Mouse (Mus musculus) layer of hippocampus, adult 9-11 months (tissue): ENCODE results near the gene Etfbkmt.
"Not testable (repeated sequence)": the region's sequence is repeated elsewhere in the genome, so short reads cannot be mapped to it uniquely, and the experiment has no call there.

Source experiments
- DNase-seq: peaks from one replicate; pipeline ENCODE4 v3.0.0; 2022

Gene Etfbkmt

DNA sequence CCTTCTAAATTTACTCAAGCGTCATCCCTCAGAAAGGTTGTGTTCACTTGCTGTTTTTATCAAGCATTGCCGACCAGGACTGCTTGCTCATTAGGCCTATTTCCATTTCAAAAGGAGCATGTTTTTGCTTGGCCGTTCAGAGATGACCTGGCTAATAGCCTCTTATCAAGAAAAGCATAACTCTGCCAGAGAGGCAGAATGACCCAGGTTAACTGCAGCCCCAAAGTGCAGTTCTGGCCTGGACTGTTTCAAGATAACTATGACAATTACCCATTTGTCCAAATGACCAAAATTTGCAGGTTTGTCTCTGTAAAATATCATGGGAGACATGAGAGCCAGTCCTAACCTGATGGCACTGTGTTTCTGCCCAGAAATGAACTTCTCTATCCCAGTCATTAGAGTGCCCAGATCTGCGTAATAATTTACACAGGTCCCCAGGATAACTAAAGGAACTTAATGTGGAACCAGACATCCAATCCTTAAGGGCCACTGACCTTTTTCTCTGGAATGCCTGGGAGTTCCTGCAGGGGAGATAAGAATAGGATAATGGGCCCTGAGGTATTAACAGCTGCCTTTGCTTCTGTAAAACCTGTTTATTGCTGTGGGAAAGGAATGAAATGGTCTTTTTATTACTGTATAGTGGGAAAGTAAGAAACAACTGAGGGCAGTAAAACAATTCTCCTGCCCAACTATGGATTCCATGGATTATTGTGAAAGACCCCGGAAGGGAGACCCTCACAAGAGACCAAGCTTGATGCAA, 5.1 kb upstream of the Etfbkmt start:
- no peak for DNase-seq

DNA sequence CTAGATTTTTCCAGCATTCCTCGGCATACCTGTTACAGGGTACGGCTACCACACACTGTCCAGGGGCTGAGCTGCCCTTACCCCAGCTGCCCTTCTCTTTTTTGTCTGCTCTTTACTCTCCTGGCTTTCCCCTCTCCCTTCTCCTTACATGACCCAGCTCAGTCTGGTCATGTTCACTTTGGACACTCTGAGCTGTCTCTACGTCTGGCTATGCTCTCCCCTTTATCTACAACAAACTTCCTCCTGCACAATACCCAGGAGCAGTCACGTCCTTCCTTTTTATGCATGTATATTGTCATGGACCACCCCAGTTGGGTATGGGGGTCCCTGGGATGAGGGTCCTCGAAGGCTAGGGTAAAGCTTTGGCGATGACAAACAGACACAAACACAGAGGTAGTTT, 4.0 kb upstream of the Etfbkmt start:
- DNase-seq: no peak

DNA sequence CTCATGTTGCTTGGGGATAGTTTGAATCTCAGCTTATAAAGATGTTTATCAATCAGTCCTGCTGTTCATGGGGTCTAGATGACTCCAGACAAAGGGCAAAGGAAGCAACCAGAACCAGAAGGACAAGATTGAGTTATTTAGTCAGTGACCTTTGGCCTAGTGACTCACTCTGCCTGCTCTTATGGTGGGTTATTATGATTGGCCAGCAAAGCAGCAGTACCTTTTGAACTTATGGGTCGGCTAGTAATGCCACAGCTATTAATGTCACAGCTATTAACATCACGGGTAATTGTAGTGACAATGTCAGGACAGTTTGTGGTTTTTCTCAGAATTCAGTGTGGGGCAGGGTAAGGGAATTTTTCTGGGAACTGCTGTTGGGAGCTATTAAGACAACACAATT, 1.7 kb upstream of the Etfbkmt start:
- DNase-seq: no peak

DNA sequence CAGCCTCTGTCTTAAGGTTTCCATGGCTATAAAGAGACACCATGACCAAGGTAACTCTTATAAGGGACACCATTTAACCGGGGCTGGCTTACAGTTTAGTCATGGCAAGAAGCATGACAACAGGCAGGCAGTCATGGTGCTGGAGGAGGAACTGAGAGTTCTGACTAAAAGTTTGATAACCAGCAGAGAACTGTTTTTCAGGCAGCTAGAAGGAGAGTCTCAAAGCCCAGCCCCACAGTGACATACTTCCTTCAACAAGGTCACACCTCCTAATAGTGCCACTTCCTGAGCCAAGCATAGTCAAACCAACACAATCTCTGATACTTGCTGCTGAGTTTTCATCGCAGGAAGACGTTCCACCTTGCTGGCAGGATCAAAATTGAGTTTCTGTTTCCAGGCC, 638 bp upstream of the Etfbkmt start:
- DNase-seq: no peak

DNA sequence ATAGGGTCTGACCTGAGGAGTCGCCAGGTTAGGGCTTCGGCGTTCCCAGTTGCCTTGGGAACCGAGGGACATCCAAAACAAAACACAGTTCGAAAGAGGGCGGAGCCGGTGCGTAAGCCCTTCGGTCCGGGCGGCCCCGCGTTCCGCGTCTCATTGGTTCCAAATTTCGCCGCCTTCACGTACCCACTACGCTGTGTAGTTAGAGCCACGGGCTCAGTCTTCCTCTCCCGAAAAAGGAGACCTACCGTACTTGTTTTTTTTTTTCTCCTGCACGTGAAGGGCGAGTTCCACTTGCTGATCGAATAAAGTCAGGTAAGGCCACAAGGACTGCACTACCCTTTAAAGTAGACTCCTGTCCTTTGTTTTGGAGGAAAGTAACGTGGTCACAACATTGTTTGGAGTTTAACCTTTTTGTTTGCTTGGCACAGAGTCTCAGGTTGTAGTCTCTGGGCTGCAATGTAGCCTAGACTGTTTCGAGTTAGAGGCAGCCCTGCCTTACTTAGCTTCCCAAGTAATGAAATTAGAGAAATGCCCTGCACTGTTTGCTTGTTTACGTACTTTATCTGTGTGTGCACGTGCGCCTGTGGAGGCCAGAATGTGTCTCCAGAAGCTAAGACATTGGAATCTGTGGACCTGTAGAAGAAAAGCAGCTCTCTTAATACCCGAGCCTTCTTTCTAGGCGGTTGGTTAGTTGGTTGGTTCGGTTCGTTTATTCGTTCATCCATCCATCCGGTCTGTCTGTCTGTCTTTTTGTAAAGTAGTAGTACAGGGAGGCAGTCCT, 1.9 kb downstream of the Etfbkmt start:
- DNase-seq: peak; percentile 80

DNA sequence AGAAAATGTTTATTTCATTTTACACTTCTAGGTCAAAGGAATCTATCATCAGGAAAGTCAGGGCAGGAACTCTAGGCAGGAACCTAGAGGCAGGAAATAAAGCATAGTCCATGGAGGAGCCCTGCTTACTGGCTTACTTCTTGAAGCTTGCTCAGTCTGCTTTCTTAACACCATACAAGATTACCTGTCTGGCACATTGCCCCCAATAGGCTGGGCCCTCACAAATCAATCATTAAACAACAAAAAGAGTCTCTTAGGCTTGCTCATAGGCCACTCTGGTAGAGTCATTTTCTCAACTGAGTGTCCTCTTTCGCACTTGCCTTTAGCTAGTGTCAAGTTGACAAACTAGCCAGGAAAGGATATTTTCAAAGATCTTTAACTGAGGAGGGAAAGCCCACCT, 5.5 kb downstream of the Etfbkmt start:
- no peak for DNase-seq

DNA sequence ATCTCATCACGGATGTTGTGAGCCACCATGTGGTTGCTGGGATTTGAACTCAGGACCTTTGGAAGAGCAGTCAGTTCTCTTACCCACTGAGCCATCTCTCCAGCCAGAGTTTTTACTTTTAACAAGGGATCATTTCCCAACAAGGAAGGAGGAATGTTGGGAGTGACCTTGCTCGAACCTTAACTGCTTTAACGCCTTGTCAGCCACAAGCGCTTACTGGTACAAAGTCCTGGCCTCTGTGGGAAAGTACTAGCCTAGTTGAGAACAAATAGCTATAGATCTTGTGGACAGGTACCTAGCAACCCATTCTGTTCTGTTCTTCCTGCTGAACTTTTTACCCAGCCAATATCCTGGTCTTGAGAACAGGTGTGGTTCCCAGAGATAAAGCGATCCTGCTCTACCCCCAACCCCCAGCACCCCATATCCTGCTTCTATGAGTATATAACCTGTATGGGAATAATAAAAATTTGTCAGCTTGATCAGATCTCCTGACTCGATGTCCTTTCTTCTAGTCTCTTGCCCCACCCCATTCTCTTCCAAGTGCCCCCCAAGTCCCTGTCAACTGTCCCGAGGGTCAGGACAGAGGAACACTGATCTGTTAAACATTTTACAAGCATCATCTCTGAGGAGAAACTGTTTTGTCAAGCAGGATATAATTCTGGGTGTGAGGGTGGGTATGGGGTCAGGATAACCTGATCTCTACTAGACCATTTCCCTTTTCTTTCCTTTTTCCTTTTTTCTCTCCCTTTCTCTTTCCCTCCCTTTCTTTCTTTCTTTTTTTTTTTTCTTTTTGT, 9.0 kb downstream of the Etfbkmt start:
- DNase-seq: no peak

DNA sequence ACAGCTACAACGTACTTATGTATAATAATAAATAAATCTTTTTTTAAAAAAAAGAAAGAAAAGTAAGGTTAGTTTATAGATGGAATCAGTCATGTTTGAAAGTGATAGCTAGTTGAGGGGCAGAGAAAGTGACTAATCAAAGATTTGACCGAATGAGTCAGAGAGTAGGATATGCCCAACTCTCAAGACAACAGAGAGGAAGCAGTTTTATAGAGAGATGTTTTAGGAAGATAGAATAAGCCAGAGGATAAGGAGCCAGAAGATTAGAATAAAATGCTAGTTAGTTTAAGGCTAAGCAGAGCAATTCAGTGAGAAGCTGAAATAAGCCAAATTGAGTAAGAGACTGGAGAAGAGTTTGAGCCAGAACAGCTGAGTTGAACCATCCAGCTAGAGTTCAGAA, 12.5 kb downstream of the Etfbkmt start:
- no peak for DNase-seq

DNA sequence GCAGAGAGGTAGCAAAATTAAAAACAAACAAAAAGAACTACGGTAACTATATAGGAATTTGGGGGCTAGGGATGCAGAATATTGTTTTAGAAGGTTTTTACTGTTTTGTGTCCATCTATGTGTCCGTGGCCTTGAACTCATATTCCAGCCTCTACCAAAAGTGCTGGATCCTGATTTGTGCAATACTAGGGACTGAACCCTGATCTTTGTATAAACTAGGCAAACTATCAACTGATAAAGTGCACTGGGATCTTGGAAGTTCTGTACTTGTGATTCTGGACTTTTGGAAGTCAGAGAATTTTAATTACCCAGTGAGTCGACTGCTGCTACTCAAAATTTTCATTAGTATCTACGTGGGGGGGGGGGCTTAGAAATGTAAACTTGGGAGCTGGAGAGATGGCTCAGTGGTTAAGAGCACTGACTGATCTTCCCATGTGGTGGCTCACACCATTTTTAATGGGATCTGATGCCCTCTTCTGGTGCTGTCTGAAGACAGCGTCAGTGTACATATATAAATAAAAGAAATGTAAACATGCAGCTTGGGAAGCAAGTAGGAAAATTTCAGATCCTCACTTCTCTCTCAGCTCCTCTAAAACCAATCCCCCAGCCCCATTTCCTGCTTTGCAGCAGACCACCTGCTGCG, 13.9 kb downstream of the Etfbkmt start:
- no peak for DNase-seq

DNA sequence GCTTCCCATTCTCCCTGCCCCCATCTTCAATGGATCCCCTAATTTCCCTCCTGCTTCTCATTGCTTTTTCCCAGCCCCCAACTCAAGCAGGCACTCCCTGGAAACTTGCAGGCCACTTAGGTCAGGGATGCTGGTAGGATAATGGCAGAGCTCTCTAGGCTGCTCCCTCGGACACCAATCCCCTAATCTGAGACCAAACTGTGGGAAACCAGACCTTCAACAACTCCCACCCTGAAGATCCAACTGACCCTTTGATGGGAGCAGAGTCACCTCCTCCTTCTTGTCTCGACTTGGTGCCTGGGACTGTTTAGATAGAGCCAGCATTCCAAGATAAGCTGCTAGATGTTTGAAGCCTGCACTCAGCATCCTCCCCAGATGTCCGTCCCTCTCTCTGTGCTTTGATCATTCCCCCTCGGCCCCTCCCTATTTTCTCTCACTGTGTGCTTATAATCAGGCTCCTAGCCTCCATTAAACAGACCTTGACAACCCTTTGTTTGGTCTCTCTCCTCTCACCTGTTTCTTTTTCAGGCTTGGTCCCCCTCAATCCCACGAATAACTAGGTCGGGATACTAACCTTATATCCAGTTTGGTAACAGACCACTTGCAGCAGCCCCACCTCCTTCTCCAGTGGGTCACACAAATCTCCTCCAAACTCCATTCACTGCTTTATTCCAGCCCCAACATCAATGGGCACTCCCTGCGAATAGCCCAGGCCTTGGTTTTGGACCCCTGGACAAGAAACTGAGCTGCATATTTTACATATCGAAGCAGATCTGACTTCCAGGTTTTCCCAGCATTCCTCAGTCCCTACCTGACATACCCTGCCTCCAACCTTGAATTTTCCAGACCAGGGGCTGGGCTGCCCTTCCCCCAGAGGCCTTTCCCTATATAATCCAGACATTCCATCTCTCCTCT, 14.7 kb downstream of the Etfbkmt start:
- no peak for DNase-seq

DNA sequence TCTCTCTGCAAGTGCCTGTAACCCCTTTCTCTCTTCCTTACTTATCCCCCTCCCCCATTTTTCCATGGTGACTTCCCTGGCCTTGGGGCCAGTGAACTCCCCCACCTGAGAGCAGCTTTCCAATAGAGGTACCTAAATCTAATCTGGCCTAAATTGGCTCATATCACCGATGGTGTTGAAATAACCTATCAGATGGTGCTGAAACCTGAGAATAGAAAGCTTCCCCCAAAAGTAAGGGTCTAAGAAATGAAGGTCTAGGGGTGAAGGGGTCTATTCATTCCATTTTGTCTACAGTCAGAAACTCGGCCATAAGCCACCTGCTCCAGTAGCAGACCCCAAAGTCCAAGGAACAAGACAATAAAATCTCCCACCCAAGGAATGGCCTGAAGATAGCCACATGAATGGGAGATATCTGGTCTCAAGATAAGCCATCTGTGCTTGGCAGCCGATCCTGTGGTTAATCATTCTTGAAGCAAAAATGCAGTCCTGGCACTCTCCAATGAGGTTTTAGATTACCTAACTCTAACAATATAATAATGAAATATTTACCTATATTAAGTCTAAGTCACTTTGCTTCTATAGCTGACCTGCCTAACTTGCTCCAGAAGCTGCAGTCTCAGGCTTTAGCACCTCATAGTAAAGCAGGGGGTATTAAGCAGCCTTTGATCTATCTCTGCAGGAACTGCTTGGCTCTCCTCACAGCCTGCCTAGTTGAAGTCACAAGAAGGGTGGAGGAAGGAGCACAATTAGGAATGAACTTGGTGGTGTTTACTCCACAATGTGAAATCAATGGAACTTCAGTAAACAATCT, 15.6 kb downstream of the Etfbkmt start:
- no peak for DNase-seq

DNA sequence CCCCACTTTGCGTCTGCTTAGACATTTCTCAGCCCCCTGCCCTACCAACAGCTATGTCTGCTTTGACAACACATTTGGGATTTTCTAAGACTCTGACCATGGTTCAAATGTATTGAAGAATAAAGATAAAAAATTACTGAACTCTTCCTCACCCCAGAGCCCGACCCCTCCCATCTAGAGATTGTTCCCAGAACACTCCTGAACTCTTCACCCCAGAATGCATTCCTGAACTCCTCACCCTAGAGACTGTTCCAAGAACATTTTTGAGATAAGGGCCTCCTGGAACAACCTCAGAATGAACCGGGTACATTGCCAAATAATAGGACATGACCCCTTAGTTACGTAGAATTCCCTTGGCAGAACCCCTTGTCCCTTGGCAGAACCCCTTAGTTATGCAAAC, 27.4 kb downstream of the Etfbkmt start:
- not testable (repeated sequence) for DNase-seq

DNA sequence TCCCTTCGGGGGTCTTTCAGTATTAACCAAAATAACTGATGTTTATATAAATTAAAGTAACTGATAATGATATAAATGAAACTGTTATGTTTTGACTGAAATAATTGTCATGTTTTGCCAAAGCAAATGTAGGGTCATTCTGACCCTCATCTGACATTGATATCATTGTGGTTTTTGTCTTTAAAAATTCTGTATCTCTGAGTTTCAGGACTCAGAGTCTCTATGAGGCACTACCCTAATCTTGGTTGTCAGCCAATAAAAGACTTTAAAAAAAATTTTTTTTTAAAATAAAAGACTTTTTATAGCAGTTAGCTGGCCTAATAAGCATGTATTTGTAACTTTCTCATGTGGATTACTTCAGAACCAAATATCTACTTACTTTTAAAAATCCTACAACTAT, 28.0 kb downstream of the Etfbkmt start:
- no peak for DNase-seq

DNA sequence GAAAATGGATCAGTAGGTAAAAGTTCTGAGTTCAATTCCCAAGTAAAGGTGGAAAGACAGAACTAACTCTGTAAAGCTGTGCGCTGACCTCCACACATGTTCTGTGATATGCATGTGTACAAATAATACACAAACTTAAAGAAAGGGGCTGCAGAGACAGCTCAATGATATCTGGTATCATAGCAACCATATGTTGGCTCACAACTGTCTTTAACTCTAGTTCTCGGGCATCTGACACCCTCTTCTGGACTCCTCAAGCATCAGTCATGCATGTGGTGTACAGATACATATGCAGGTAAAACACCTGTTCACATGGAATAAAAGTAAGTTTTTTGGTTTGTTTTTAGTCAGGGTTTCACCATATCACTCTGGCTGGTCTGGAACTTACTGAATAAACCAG, 28.8 kb downstream of the Etfbkmt start:
- no peak for DNase-seq

DNA sequence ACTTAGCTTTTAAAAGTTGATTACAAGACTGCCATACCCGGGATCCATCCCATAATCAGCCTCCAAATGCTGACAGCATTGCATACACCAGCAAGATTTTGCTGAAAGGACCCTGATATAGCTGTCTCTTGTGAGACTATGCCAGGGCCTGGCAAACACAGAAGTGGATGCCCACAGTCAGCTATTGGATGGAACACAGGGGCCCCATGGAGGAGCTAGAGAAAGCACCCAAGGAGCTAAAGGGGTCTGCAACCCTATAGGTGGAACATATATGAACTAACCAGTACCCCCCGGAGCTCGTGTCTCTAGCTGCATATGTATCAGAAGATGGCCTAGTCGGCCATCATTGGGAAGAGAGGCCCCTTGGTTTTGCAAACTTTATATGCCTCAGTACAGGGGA, 30.3 kb downstream of the Etfbkmt start:
- DNase-seq: not testable (repeated sequence)

DNA sequence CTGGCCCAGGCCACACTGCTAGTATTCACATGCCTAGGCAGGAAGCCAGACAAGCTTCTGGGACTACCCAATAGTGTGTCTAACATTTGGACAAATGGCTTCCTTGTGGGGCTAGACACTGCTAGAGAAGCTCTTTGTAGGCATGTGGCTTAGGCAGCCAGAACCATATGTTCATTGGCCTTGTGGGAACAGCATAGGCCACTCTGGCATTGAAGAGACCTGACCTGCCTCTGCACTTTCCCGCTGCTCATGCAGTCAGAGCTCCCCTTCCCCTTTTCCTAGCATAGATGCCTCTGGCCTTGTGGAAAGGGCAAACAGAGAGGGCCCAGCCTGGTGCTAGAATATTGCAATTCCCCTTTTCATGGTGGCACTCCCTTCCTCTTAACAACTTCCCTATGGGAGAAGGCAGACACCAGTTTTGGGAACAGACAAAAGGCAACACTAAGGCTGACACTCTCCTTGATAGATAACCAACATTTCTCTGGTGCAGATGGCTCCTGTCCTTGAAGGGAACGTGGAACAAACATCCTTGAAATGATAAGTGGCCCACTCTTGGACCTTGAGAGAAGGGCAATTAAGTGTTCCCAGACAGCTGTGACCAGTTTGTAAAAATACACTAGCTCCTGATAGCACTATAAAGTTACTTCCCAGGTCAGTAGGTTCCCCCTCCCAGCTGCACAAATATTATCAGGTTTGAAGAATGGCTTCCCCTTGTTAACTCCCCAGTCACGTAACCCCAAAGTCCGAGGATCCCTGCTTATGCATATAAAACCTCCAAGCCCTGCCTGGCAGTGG, 34.4 kb downstream of the Etfbkmt start:
- no peak for DNase-seq

DNA sequence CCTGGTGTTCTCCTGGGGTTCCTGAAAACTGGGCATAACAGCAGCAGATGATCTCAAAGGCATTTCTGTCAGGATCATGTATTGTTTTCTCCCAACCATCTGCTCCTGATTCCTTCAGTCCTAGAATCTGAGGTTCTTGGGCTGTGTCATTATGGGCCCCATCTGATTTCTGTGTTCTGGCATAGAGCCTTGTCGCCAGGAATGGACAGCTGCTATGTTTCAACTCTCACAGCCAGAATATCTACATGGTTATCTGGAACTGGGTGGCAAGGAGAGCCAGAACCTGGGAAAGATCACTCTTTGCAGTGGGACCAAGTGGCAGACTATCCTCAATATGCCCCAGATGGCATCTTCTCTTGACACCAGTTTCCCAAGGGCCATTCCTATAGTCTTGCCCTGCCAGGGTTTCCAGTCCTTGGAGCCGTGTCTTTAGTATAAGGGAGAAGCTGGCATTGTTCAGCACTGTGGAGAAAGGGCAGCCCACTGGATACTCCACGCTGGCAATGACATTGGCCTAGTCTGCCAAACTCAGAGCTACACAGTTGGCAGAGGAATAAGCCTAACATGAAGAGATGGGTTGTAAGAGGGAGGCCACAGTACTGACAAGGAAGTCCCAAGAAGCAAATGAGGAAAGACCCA, 35.4 kb downstream of the Etfbkmt start:
- DNase-seq: no peak

DNA sequence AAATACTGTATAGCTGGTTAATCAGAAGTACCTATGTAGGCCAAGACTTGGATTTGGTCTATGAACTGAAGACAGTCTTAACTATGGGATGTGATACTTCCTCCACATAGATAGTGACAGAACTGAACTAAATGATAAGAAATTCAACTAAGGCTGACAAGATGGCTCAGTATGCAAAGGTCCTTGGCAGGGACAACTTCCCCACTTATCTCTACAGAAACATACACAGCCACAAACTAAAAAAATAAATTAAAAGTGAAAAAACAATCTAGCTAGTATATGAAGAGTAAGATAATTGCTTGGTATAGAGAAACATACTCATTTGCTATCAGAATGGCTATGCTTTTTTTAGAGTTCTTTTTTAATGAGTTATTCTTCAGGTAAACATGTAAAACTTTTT, 39.4 kb downstream of the Etfbkmt start:
- DNase-seq: no peak

DNA sequence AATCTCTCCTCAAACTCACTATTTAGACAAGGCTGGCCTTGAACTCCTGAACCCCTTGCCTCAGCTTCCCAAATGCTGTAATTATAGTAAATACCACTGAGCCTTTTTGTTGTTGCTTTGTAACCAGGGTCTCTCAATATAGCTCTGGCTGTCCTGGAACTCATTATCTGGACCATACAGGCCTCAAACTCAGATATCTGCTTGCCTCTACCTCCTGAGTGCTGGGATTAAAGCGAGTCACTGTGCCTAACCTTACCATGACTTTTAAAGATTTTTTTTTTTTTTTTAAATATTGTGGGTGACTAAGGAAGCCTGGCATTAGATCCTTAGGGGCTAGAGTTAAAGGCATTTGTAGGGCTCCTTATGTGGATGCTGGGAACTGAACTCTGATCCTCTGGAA, 44.4 kb downstream of the Etfbkmt start:
- DNase-seq: no peak

DNA sequence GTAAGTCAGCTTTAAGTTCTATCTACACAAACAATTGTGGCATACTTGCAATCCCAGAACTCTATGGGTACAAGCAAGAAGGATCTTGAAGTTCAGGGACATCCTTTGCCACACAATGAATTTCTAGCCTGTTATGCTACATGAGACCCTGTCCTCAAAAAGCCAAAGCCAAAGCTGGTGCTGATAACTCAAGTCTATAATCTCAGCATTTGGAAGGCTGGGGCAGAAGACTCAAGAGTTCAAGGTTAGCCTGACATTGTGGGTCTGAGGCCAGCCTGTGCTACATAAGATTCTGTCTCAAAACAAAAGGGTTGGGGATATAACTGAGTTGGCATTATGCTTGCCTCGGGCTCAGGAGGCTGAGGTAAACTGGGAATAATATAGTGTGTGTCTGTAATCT, 47.7 kb downstream of the Etfbkmt start:
- no peak for DNase-seq
